Mouse (Mus musculus) lung, embryonic 16.5 days (tissue): ENCODE data around the gene Tmem88b. TPM values are rescaled to one million over a fixed set of nuclear protein-coding genes. Genes with fewer than 3 reads are reported as not detected.

ENCODE experiments used
- ATAC-seq: fragments of 200-750 bp; cut with Nextera tagmentation; 2 replicates; pipeline ENCODE4 v1.8.0; 2017; ENCODE audit warnings: low read depth, mild to moderate bottlenecking, moderate library complexity
- H3K27ac ChIP-seq: fragments of 300-500 bp; sonication (generic); 2 replicates; pipeline ENCODE4 v1.5.1; 2014; ENCODE audit warnings: mild to moderate bottlenecking, control low read depth, low read length
- H3K27me3 ChIP-seq: fragments of 300-500 bp; sonication (generic); 2 replicates; pipeline ENCODE4 v1.6.1; 2014; ENCODE audit warnings: low read depth, low read length, mixed read lengths; ENCODE audit not compliant: control insufficient read depth, insufficient read depth
- H3K36me3 ChIP-seq: fragments of 300-500 bp; sonication (generic); 2 replicates; pipeline ENCODE4 v1.6.1; 2014; ENCODE audit warnings: low read length; ENCODE audit not compliant: control insufficient read depth, insufficient read depth
- H3K4me1 ChIP-seq: fragments of 300-500 bp; sonication (generic); replicated peaks from 2 replicates; pipeline ENCODE4 v1.6.1; 2014; ENCODE audit warnings: low read length, mixed read lengths; ENCODE audit not compliant: control insufficient read depth, insufficient read depth
- H3K4me2 ChIP-seq: fragments of 300-500 bp; sonication (generic); 2 replicates; pipeline ENCODE4 v1.6.1; 2014; ENCODE audit warnings: low read depth, low read length, control low read depth
- H3K4me3 ChIP-seq: fragments of 300-500 bp; sonication (generic); 2 replicates; pipeline ENCODE4 v1.5.1; 2014; ENCODE audit warnings: mild to moderate bottlenecking, low read length, control low read depth
- H3K9ac ChIP-seq: fragments of 300-500 bp; sonication (generic); 2 replicates; pipeline ENCODE4 v1.6.1; 2014; ENCODE audit warnings: low read length, control low read depth
- H3K9me3 ChIP-seq: fragments of 300-500 bp; sonication (generic); 2 replicates; pipeline ENCODE4 v1.6.1; 2016; ENCODE audit warnings: low read length; ENCODE audit not compliant: control insufficient read depth
- WGBS: fragments of 180-500 bp; shearing (Covaris S2); extraction: QIAGEN DNeasy Blood & Tissue Kit; methylation state at CpG from one replicate; pipeline ENCODE4 v1.1.7; 2014; 5-methylcytosine and 5-hydroxymethylcytosine counted together
- polyA plus RNA-seq: library from polyadenylated mRNA; unstranded; fragments of >200 nt; fragmentation: Nextera tagmentation; extraction: Ambion mirVana; gene quantifications from 2 replicates; pipeline ENCODE4 v1.2.1, GENCODE M21; 2015

Tmem88b gene
- polyA plus RNA-seq, 1 experiment from 2014 or later, result 0.21 TPM

- Histone ChIP-seq H3K4me2 (no peak overlapping the region), H3K4me1 (no peaks in the 10 kb centered on the region), H3K9ac (no peak overlapping the region), H3K4me3 (no peak overlapping the region), H3K27me3 (no peaks in the 10 kb centered on the region), H3K9me3 (no peaks in the 10 kb centered on the region), H3K27ac (no peak overlapping the region), H3K36me3 (peaks cover 77% of the 10 kb centered on the region)
- no peak for ATAC-seq
- WGBS, result 71% methylated on average over 7 of the region's 7 CpGs
Measured at GRCm38 (mm10) chr4:155821025-155821424, 35.4 kb upstream of the Tmem88b start.

- Histone ChIP-seq H3K9ac (no peak overlapping the region), H3K27ac (no peak overlapping the region), H3K27me3 (no peaks in the 10 kb centered on the region), H3K4me2 (no peak overlapping the region), H3K9me3 (no peaks in the 10 kb centered on the region), H3K4me1 (peaks cover 9% of the 10 kb centered on the region), H3K4me3 (no peak overlapping the region), H3K36me3 (peaks cover 64% of the 10 kb centered on the region)
- WGBS, result 89% methylated on average over 4 of the region's 4 CpGs
- ATAC-seq, result no peak
Measured at GRCm38 (mm10) chr4:155817533-155817932, 31.9 kb upstream of the Tmem88b start.

GRCm38 (mm10) chr4:155812665-155813181 is 27.0 kb upstream of the Tmem88b start:
- Histone ChIP-seq H3K9ac (peak overlapping the region; percentile 99), H3K36me3 (peaks cover 52% of the 10 kb centered on the region), H3K4me2 (peak overlapping the region; percentile 74), H3K4me3 (peak overlapping the region; percentile 93), H3K4me1 (peaks cover 9% of the 10 kb centered on the region), H3K9me3 (no peaks in the 10 kb centered on the region), H3K27me3 (no peaks in the 10 kb centered on the region), H3K27ac (peak overlapping the region; percentile 81)
- under 1% methylated on average over 42 of the region's 49 CpGs for WGBS
- ATAC-seq, result peak; percentile 32

GRCm38 (mm10) chr4:155811929-155812664 is 26.4 kb upstream of the Tmem88b start, which contains the start of gene Ccnl2:
TSS of gene Ccnl2 (plus strand) at chr4:155812489.
- no peaks in the 10 kb centered on the region for H3K27me3 ChIP-seq
- under 1% methylated on average over 48 of the region's 60 CpGs for WGBS
- peak within 1 kb of the TSS; percentile 93 for H3K4me3 ChIP-seq
- H3K9me3 ChIP-seq, result no peaks in the 10 kb centered on the region
- H3K4me1 ChIP-seq, result peaks cover 9% of the 10 kb centered on the region
- peak within 1 kb of the TSS; percentile 74 for H3K4me2 ChIP-seq
- peak within 1 kb of the TSS; percentile 94 for H3K27ac ChIP-seq
- ATAC-seq, result peak; percentile 99
- H3K9ac ChIP-seq, result peak within 1 kb of the TSS; percentile 99
- H3K36me3 ChIP-seq, result peaks cover 51% of the 10 kb centered on the region

- H3K4me2 ChIP-seq, result no peak overlapping the region
- H3K27ac ChIP-seq, result no peak overlapping the region
- H3K36me3 ChIP-seq, result peaks cover 30% of the 10 kb centered on the region
- no peaks in the 10 kb centered on the region for H3K9me3 ChIP-seq
- H3K9ac ChIP-seq, result no peak overlapping the region
- ATAC-seq, result no peak
- H3K4me3 ChIP-seq, result no peak overlapping the region
- H3K27me3 ChIP-seq, result no peaks in the 10 kb centered on the region
- 90% methylated on average over 3 of the region's 3 CpGs for WGBS
- H3K4me1 ChIP-seq, result peaks cover 9% of the 10 kb centered on the region
Measured at GRCm38 (mm10) chr4:155807841-155808240, 22.2 kb upstream of the Tmem88b start.

GRCm38 (mm10) chr4:155803340-155804041 is 17.8 kb upstream of the Tmem88b start:
- Histone ChIP-seq H3K4me1 (peaks cover 12% of the 10 kb centered on the region), H3K9me3 (no peaks in the 10 kb centered on the region), H3K27ac (peak overlapping the region; percentile 64), H3K9ac (peak overlapping the region; percentile 76), H3K36me3 (peaks cover 8% of the 10 kb centered on the region), H3K27me3 (no peaks in the 10 kb centered on the region), H3K4me3 (peak overlapping the region; percentile 81), H3K4me2 (peak overlapping the region; percentile 69)
- ATAC-seq, result peak; percentile 98
- whole genome bisulfite sequencing, result under 1% methylated on average over 58 of the region's 58 CpGs

GRCm38 (mm10) chr4:155802741-155803339 is 17.2 kb upstream of the Tmem88b start, which contains the start of gene Mrpl20:
TSS of gene Mrpl20 (plus strand) at chr4:155802878.
- no peaks in the 10 kb centered on the region for H3K27me3 ChIP-seq
- WGBS, result 8% methylated on average over 12 of the region's 12 CpGs
- H3K4me2 ChIP-seq, result peak within 1 kb of the TSS; percentile 69
- peak within 1 kb of the TSS; percentile 76 for H3K9ac ChIP-seq
- peak within 1 kb of the TSS; percentile 81 for H3K4me3 ChIP-seq
- H3K27ac ChIP-seq, result peak within 1 kb of the TSS; percentile 64
- peaks cover 6% of the 10 kb centered on the region for H3K36me3 ChIP-seq
- no peak for ATAC-seq
- no peaks in the 10 kb centered on the region for H3K9me3 ChIP-seq
- peaks cover 12% of the 10 kb centered on the region for H3K4me1 ChIP-seq

- H3K9me3 ChIP-seq, result no peaks in the 10 kb centered on the region
- 95% methylated on average over 1 of the region's 1 CpGs for WGBS
- no peaks in the 10 kb centered on the region; the same call in 1 of the 2 replicates for H3K27me3 ChIP-seq
- H3K36me3 ChIP-seq, result no peaks in the 10 kb centered on the region
- ATAC-seq, result no peak
- H3K9ac ChIP-seq, result no peak overlapping the region
- no peak overlapping the region for H3K27ac ChIP-seq
- peaks cover 12% of the 10 kb centered on the region for H3K4me1 ChIP-seq
- no peak overlapping the region for H3K4me2 ChIP-seq
- H3K4me3 ChIP-seq, result no peak overlapping the region
Measured at GRCm38 (mm10) chr4:155802075-155802474, 16.4 kb upstream of the Tmem88b start.

GRCm38 (mm10) chr4:155793730-155794129 is 8.1 kb upstream of the Tmem88b start:
- peak; percentile 47; the same call in 1 of the 2 replicates for ATAC-seq
- no peak overlapping the region for H3K4me3 ChIP-seq
- no peak overlapping the region for H3K27ac ChIP-seq
- H3K27me3 ChIP-seq, result no peaks in the 10 kb centered on the region; the same call in 1 of the 2 replicates
- no peaks in the 10 kb centered on the region for H3K9me3 ChIP-seq
- H3K36me3 ChIP-seq, result no peaks in the 10 kb centered on the region
- H3K4me1 ChIP-seq, result no peaks in the 10 kb centered on the region
- no peak overlapping the region for H3K4me2 ChIP-seq
- 45% methylated on average over 2 of the region's 2 CpGs for WGBS
- H3K9ac ChIP-seq, result no peak overlapping the region
